Mouse (Mus musculus) retina, adult 2 months (tissue): ENCODE measurements around the gene Jhy.

ENCODE experiments used
- DNase-seq: peaks from one replicate; pipeline ENCODE4 v3.0.0-alpha.2; 2012; ENCODE audit warnings: low read depth, low spot score

Gene Jhy

DNA sequence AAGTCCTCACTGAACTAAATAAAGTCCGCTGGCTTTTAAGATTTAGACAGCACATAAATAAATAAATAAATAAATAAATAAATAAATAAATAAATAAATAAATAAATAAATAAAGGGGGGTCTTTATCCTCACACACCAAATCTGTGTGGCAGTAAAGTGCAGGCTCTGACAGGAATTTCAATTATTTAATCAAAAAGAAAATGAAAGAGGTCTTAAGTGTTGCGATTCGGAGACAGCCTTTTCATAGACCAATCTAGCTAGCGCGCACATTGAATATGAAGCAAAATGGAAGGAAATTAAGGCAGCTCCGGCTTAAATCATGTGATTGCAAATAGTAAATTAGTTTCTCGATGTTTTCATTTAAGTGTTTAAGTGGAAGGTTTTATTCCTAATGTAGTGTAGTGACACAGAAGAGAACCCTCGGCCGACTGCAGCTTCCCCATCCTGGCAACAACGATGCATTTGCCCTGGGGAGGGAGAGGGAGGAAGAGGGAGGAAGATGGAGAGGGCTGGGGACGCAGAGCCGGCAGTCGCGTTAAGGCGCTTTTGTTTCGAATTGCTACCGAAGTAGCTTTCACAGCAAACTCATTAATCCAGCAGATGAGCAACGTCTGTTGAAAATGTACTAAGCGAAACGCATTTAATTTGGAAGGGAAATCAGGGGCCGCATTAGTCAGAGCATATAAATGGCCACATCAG is 105.3 kb downstream of the Jhy start:
- no peak for DNase-seq

DNA sequence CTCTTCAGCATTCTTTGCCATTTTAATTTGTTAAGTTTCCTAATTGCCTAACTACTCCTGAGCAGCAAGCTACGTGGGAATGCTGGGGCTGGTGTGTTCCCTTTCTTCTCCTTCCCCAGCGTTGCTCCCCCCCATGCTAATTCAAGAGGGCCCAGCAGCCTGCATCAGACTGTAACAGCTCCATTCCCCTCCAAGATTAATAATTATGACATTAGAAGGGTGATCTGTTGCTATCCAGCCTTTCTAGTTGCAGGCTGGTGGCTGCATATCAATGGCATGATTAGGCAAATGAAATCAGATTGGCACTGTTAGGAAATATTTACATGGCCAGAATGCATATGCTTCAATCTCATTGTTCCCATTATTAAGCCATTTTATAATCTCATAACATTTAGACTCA is 112.4 kb downstream of the Jhy start:
- no peak for DNase-seq
